Mouse (Mus musculus) left cerebral cortex, adult 9 months (tissue): ENCODE measurements around the gene BC048671.
A peak's percentile ranks its signal among the peaks of the same experiment; 100 is the strongest.

Experiments used
- DNase-seq, 2 experiments: peaks; one replicate each; pipeline ENCODE4 v3.0.0; 2022; ENCODE audit warnings: low spot score in 2 of 2

Gene BC048671

DNA sequence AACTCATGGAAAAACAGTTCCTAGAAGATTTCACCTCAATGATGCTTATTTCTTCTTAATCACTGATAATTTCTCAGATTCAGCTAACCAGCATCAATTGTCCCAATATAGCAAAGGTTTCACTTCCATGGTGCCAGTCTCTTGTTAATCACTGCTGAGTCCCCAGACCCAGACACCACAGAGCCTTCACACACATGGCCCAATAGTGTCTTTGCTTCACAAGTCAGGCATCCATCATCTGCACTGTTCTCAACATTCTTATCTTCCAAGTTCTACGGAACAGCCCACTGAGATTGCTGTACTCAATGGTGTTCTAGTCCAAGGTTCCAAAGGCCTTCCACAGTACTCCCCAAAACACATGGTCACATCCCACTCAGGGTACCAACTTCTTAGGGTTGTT, at the start of gene BC048671:
Gene BC048671 (plus strand): TSS at position 301 of the 400 bp plus-strand sequence.
- no peak for DNase-seq

DNA sequence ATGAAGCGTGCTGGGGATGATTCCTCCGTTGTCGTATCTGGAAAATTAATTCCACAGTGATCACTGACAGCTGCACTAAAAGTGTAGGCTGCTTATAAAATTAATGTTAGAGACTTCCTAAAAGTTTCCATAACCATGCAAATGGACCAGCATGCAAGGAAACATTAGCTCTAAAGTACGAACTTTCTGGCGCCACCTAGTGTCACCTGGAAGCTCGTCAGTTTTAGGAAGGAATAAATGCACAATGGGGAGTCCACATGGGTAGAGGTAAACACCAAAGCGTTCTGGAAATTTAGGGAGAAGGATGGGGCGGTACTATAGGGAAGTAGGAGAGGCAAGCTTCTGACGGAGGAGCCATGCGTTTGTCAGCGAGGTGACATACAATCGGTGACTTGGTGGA, 12.8 kb upstream of the BC048671 start:
- DNase-seq, result peak in 1 of 2 experiments; percentile 11

DNA sequence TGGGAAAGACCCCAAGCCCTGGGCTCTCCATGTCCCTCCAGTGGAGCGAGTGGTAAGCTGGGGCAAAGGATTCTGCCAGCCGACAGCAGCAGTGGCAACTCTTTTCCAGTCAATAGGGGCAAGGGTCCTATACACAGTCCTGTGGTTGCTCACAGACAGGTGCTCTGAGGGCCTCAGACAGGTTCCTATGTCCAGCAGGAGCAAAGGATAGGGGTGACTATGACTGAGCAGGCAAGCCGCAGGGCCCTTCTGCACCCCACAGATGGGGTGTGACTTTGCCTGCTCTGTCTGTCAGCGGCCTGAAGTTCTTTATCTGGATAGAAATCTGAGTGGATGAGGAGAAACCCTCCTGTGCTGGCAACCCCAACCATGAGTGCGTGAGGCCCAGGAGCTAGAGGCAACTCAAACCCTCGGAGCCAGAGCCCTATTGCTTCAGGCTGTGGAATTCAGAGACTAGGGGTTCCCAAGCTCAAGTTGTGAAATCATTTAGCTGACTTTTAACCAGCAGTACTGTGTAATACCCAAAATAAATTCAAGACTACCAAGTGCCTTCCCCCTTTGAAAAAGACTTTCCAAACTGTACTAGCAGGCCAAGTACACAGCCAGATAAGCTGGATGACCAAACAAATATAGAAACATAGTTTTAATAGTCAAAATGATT, 5.4 kb downstream of the BC048671 start:
- no peak for DNase-seq

DNA sequence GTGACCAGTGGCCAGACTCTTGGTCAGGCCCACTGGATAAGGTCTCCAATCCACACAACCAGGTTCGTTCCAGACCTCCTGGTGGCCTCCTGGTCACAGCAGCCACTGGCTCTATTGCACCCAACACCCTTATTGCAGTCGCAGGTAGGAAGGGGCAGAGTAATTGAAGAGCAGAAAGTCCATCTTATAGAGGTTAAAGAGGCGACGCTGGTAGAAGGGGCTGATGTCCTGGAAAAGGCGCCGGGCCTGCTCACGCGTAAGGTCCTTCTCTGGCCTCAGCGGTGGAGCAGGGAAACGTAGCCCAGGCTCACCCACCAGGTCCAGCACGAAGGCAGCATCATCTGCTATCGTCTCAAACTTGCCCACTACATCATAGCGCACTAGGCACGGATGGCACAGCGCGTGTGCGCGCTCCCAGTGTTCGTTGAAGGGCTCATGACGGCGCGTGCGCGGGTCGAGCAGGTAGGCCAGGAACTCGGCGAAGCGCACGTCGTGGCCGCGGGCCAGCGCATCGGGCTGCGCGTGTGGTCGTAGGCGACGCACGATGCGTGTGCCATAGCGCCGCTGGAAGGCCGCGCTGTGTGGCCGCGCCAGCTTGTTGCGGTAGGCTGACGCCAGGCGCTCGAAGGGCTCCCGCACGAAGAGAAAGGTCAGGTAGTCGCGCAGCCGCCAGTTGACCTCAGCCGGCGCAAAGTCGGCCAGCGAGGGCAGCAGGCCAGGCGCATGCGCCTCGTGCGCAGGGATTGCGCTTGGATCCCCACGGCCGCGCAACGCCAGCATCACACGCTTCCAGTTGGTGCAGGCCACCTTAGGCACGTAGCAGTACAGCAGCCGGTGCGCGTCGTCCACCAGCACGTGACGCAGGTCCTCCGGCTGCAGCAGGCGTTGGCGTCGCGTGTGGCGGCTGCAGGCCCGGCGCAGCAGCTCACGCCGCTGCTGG, 8.1 kb downstream of the BC048671 start:
- DNase-seq, result no peak

DNA sequence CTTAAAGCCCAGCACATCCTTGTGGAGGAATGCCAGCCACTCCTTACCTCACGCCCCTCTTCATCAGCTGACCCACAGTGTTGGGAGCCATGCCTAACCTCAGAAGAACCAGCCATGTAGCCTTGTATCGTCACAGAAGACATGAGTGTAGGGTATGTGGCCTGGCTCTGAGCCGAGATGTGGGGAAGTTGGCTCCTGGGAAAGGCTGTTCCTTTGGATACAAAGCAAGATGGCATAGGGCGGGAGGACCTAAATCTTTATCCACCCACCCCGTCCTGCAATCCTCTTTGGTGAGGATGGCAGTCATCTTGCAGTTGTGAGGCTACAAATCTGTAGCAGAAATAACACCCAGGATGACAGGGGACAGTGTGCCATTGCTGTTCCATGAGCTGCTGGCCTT, 14.9 kb downstream of the BC048671 start:
- peak in 1 of 2 experiments; percentile 32 for DNase-seq

DNA sequence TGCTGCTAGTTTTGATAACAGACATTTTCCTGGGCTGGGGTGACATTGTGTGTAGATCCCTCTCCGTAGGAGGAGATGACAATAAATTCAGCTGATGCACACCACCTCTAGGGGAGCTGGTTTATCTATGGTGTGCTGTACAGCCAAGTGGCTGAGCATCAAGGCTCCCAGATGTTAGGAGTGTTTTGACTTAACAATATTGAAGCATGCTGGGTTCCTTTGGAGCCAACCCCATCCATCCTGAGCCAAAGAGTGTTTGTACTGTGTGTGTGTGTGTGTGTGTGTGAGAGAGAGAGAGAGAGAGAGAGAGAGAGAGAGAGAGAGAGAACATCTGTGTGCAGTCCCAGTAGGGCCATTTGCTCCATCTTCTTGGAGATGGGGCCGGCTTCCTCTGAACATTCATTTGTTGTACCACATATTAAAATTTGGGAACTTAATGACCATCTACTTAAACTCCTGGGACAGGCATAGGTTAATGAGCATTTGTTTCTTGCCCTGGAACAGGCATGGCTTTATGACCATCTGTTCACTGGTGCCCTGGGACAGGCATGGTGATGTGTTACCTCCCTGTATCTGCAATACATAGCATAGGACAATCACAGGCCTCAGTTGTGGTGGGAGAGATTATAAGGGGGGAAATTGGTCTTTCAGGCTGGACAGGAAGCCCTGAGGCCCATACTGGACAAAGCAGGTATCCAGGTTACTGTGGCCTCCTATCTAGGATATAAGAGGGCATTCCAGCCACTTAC, 16.7 kb downstream of the BC048671 start:
- DNase-seq, result no peak

DNA sequence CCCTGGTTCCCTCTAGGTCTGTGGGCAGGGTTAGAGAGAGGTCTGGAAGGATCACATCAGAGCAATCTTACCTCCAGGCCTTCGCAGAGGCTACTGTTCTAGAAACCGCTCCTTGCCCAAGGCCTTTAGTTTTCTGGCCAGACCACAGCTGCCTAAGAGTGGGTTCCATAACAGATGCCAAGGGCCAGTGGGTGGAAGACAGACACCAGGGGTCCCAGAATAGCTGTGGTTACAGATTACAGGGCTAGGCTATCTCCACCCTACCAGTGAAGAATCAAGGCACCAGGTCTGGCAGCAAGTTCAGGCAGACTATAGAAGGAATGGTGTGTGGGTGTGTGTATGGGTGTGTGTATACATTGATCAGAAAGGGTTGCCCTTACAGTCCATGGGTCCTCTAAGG, 18.0 kb downstream of the BC048671 start:
- no peak for DNase-seq

DNA sequence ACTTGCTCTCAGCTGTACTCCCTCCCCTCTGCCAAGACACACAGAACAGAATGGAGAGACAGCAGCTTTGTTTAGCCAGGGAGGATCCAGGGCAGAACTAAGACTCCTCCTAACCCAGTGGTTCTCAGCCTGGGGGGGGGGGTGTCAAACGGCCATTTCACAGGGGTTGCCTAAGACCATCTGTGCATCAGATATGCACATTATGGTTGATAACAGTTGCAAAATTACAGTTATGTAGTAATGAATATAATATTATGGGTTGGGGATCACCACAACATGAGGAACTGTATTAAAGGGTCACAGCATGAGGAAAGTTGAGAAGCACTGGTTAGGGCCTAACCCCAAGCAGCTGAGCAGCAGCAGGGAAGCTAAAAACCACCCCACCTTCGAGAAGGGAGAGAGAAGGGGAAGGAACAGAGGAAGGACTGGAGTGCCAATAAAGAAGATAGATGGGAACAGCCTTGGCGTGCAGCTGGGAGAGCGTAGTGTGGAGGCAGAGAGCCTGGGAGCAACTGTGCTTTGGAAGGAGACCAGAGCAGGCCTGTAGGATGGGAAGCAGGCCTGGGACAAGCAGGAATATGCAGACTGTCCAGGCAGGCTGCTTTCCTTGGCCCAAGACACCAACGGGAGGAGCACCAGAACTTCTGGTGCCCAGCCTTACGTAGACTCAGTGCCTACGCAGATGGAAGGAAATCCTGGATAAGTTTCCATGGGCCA, 18.6 kb downstream of the BC048671 start:
- no peak for DNase-seq

DNA sequence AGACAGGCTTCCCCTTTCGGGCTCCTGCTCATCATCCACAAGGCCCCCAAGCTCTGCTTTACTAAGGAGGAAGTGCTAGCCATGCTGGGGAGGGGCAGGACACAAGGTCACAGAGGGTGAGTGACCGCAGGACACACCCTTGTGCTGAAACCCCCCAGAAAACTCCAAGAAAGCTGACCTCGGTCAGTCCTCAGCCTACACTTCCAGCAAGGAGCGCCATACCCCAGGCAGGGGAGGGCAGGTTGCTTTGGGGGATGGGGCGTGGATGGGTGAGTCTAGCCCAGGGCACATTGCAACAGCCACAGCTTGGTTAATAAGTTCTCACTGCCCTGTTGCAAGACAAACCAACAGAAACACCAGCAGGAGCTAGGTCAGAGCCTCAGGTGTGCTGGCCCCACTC, 19.4 kb downstream of the BC048671 start:
- DNase-seq, result no peak

DNA sequence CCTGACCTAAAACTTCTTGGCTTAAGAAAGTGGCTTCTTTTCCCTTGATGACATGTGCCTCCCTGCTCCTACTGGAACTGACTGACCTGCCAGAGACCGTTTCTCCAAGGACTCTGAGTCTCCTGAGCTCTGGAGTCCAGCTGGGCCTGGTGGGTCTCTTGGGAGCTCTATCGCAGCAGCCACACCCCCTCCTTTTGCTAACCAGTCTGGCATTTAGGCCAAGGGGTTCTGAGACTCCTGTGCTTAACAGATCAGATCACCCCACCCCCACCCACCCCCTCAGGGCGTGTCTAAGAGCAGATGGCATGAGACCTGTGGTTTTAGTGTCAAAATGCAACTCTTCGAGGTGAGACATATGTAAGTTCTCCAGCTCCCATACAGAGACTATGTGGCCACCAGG, 20.8 kb downstream of the BC048671 start:
- no peak for DNase-seq

DNA sequence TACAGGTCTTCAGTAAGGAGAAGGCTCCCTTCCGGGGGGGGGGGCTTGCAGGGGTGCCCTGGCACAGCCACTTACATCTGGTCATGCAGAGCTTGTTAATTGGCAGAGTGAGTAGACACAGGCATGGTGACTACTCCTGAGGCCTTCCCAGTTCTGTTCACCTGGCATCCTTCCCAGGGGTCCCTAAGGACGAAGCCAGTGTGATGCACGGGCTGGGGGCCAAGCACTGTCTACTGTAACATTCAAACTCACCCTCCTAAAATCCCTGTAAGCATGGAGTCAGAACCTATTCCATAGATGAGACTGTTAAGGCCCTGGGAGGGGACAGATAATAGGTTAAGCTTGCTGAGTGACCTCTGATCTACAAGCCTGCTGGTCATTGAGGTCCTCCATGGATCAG, 23.0 kb downstream of the BC048671 start:
- DNase-seq, result no peak

DNA sequence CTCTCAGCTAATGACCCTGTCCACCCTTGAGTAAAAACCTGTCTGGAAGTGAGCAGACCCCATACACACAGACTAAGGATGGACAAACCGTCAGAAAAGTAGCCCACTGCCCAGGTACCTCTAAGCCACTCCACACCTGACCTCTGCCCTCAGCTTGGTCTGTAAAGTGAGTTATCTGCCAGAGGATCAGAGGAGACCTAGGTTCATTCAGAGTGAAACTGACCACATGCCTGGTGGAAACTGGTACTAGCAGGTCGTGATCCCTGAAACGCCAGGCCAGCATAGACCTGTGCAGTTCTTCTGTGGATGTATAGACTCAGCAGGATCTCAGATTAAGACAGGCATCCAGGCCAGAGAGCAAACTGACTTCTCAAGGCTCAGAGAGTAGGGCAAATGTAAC, 23.4 kb downstream of the BC048671 start:
- no peak for DNase-seq

DNA sequence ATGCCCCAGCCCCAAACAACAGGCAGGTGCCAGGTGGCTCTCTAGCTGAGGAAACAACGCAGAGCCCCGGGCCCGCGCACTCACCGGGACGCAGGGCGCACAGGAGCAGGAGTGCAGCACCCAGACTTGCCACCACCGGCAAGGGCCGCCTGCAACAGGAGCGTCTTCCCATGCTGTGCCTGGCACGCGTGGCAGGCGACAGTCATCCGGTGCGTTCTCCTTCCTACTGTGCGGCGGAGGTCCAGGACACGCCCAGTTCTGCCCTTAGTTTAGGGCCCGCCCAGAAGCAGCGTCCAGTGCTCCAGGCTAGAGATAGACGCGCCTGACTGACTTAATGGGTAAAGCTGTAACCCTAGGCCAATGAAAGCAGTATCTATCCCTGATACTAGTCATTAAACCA, 24.0 kb downstream of the BC048671 start, which contains the start of gene Chst13:
Gene Chst13 (minus strand): TSS at position 195 of the 400 bp plus-strand sequence.
- DNase-seq, result no peak

DNA sequence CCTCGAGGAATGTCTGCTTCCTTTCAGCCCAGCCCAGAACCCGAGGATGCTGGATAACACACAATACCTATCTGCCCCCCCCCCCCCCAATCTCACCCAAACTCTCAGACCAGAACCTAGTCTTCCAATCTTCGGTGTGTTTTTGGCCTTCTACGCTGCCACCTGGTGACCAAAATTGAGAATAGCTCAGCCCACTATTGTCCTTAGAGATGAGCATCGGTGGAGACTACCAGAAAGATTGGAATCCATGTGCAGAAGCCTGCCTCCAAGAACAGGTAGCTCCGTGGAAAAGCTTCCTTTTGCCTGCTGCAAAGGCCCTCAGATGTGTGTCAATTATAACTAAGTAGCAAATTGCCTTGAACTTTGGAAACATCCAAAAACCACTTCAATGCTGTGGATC, 26.7 kb downstream of the BC048671 start:
- DNase-seq, result peak in 1 of 2 experiments; percentile 52

DNA sequence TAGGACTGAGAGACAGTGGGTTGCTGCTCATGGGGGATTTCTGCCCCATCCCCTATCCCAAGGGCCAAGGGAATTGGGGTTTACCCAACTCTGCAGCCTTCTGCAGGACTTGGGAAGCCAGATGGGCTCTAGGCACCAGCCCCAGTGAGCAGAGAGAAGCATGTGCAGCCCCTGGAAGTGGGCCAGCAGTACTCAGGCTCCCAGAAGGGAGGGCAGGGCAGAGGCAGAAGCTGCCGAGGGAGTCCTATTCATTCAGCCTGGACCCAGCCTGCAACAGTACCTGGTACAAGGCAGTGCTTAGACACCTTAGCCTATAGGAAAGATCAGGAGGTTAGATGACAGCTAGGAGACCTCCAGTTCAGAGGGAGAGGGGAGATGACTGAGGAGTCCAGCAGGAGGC, 28.9 kb downstream of the BC048671 start:
- peak in 1 of 2 experiments; percentile 51 for DNase-seq

DNA sequence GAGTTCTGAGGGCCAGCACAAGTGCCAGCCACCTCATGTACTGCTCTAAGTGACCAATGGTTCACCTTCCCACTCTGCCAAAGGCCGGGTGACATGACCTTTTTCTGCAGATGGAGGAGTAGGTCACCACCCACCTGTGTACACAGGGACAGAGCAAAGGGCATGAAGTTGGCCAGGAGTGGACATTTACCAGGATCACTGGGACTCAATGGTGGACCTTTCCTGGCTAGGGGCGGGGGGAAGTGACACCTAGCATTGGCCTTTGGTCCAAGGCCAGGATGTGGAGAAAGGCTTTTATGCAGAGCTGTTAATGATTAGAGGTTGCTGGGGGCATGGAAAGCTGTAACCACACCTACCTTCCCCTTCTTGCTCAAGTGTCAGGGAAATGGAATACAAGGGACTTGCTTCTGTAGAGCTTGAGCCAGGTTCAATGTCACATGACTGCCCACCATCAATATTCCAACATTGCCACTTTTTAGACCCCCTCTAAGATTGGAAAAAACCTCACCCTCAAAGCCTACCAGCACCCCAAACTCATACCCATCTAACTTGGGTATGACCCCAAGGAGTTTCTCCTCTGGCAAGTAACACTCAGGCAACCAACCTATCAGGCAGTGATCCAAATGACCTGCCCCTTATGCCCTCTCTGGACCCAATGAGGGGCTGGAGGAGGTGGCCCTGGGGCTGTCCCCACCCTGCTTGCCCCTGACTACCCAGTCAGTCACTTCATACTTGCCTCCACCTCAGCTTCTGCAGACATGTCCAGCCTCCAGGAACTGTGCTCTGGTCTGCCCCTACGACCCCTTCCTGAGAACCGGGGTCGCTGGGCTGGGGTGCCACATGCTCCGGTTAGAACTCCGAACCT, 31.8 kb downstream of the BC048671 start, which contains the start of gene Uroc1:
Gene Uroc1 (plus strand): TSS at position 724 of the 865 bp plus-strand sequence.
- no peak for DNase-seq

DNA sequence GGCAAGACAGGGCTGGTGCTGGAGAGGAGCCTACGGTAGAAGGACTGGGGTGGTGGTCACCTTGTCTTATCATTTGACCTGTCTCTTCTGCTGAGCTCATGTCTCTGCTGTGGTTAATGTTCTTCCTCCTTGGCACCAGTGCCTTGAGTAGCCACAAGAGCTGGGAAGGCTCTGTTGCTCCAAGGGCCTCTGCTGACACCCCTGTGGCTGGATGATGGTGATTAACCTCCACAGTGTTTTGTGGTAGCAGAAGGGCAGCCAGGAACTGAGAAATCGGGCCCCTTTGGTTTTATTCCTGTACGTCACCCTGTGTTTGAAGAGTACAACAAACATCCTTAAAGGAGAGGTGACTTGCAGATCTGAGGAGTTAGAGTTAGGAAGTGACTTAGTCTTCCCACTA, 33.2 kb downstream of the BC048671 start:
- no peak for DNase-seq

DNA sequence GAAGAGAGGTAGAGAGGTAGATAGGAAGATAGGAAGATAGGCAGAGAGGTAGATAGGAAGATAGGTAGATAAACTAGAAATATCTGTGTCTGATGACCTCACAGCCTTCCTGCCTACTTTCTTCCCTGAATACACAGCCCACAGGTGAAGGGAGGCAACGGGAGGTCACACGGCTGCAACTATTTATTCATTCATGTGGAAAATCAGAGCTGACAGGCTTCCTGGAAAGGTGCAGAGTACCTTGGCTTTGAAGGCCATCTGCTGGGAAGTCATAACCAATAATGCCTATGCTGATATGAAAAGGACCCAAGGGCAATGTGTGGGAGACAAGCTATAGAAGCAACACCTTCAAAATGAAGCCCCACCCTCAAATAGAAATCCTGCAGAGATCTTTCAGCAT, 41.3 kb downstream of the BC048671 start:
- no peak for DNase-seq

DNA sequence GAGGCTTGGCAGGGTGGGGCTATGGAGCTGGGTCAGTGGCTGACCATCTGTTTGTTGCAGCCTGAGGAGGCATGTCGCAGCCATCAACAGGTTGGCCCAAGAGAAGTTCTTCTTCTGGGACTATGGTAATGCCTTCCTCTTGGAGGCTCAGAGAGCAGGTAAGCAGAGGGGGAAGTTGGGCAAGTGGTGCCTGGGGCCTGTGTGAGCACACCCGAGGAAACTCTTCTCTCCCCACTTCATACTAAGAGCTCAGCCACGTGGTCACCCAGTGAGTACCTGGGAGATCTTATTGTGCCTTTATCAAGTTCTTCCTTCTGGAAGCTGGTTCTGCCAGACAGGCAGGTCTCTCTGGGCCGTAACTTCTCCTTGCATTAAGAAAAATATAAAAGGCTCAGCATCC, 46.2 kb downstream of the BC048671 start:
- no peak for DNase-seq

DNA sequence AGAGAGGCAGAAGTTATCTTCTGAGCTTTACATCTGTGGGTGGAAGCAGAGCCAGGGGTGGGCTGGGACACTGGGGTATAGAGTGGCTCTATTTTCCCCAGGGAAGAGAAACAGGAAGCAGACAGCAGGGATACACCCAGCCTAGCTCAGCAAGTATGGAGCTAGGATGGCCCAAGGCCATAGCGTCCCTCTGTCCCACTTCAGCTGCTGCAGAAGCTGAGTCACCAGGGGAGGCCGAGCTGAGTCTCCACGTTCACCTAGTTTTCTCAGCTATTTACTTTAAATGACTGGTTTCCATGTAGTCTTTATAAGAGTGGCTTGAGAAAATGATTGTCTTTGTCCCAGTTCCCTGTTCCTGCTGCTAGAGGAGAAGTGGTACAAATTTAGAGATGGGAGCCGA, 47.5 kb downstream of the BC048671 start:
- DNase-seq, result no peak

DNA sequence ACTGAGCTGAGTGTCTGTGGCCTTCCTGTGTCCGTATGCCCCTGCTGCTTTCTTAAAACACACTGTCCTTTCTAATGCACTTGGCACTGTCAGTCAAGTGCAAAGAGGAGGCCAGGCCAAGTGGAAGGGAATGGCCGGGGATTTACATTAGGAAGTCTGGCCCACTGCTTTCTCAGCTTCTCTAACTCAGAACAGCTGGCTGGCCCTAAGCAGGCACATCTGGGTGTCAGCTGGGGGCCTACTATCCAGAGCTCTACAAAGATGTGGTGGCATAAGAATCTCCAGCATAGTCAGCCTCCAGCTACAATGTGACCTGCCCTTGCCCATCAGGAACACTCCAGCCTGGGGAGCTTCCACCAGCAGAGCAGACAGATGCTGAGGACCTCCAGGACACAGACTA, 49.0 kb downstream of the BC048671 start:
- DNase-seq, result no peak
